Mouse (Mus musculus) embryonic facial prominence, embryonic 10.5 days (tissue): ENCODE measurements around the gene Olfr509. TPM values are rescaled to one million over a fixed set of nuclear protein-coding genes. Genes with fewer than 3 reads are reported as not detected.

Experiments used
- polyA plus RNA-seq: library from polyadenylated mRNA; unstranded; fragments of >200 nt; fragmentation: Nextera tagmentation; extraction: Ambion mirVana; gene quantifications from 2 replicates; pipeline ENCODE4 v1.2.1, GENCODE M21; 2016

The Olfr509 gene
- polyA plus RNA-seq, 1 experiment from 2014 or later = not detected

Other genes with a start within 250 kb of the Olfr509 start
- not detected in 2 replicates for gene Olfr497, start 231.5 kb downstream of the Olfr509 start, polyA plus RNA-seq
- gene Olfr498, start 186.6 kb downstream of the Olfr509 start, polyA plus RNA-seq = not detected in 2 replicates
- not detected in 2 replicates for gene Olfr502, start 126.8 kb downstream of the Olfr509 start, polyA plus RNA-seq
- gene Olfr503, start 107.4 kb downstream of the Olfr509 start, polyA plus RNA-seq = not detected in 2 replicates
- not detected in 2 replicates for gene Olfr504, start 86.1 kb downstream of the Olfr509 start, polyA plus RNA-seq
- not detected in 2 replicates for gene Olfr506, start 41.1 kb downstream of the Olfr509 start, polyA plus RNA-seq
- gene Olfr507, start 30.1 kb downstream of the Olfr509 start, polyA plus RNA-seq = not detected in 2 replicates
- not detected in 2 replicates for gene Olfr508, start 21.9 kb downstream of the Olfr509 start, polyA plus RNA-seq
- gene Olfr510, start 14.5 kb upstream of the Olfr509 start, polyA plus RNA-seq = not detected in 2 replicates
- gene Olfr512, start 61.4 kb upstream of the Olfr509 start, polyA plus RNA-seq = not detected in 2 replicates
- gene Olfr513, start 99.1 kb upstream of the Olfr509 start, polyA plus RNA-seq = not detected in 2 replicates
- not detected in 2 replicates for gene Olfr514, start 174.1 kb upstream of the Olfr509 start, polyA plus RNA-seq
- not detected in 2 replicates for gene Olfr516, start 198.6 kb upstream of the Olfr509 start, polyA plus RNA-seq
- gene Olfr517, start 220.5 kb upstream of the Olfr509 start, polyA plus RNA-seq = not detected in 2 replicates
- not detected in 2 replicates for gene Olfr518, start 233.1 kb upstream of the Olfr509 start, polyA plus RNA-seq
- not detected in 2 replicates for gene Olfr519, start 242.5 kb upstream of the Olfr509 start, polyA plus RNA-seq